Mouse (Mus musculus) c-Kit-positive CD71-positive TER-119-positive erythroid progenitor cells, embryonic 14.5 days (primary cell): ENCODE measurements around the gene Ndst2.
"Not testable (repeated sequence)": the region's sequence is repeated elsewhere in the genome, so short reads cannot be mapped to it uniquely, and the experiment has no call there.

Source experiments
- DNase-seq: peaks from one replicate; pipeline ENCODE4 v3.0.0-alpha.2; 2013; ENCODE audit warnings: low spot score

Gene Ndst2

DNA sequence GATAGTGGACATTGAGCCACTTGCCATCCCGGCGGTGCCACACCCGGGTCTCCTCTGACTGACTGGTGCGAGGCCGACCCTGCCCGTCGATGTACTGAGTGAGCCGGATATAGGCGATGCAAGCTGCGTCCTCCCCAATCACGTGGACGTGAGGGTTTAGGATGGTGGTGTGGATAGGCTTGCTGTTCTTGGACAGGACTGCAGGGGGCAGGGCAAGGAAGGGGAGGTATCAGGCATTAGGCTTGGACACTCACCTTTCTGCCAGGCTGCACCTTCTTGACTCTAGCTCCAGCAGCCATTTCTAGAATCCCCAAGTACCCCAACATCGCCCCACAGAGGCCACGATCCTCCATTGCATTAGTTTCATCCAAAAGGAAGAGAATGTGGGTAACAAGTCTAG is 2.9 kb upstream of the Ndst2 start:
- DNase-seq: peak; percentile 60

DNA sequence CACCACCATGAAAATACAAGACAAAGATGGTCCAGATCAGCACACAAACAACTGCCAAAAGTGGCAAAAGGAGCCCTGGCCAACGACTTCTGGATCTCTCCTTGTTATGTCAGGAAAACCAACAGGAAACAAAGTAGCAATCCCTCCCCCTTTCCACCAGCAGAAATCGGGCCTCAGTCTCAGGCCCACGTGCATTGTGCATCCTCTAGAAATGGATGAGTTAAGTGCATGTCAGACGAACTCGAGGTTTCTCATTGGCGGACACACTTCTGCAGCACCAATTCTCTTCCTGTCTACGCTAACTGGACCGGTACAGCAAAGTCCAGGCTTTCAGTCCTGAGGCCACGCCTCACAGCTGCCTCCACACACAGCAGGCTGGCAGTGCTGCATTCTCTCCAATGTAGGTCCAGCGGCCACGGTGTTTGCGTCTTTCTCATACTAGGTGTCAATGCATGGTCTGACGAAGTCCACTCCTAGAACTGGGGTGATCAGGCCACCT is 1.6 kb upstream of the Ndst2 start:
- no peak for DNase-seq

- DNase-seq: no peak
Measured at GRCm38 (mm10) chr14:20735052-20735451, 690 bp upstream of the Ndst2 start.

DNA sequence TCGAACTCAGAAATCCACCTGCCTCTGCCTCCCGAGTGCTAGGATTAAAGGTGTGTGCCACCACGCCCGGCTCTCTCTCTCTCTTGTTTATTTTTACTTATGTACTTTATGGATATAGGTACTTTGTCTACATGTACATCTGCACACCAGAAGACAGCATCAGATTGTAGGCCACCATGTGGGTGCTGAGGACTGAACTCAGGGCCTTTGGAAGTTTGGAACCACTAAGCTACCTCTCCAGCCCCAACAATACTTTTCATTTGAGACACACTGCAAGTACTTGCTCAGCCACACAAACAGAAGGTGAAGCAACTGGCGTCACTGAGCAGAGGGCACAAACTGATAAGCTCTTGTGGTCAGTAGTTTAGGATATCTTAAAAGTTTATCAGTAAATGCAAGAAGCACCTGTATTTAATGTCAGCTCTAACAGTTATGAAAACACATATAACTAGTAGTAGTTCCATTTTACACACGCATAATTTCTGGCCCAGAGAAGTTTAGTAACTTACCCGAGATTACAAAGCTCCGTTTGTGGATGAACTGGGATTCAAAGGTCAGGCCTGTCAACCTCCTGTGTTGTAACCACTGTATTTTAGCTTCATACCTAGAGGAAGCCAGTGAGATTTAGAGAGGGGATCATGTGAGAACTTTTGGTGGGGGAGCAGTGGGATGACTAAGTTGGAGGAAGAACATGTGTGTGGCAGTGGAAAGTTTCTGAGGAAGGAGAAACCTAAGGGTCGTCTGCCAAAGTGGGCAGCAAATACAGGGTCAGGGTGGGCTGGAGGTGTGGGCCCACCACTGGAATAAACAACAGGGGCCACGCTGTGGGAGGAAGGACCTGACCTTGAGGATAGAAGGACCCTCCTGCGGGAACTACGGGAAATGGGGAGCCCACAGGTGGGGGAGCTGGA is 1.1 kb downstream of the Ndst2 start:
- peak; percentile 70 for DNase-seq

DNA sequence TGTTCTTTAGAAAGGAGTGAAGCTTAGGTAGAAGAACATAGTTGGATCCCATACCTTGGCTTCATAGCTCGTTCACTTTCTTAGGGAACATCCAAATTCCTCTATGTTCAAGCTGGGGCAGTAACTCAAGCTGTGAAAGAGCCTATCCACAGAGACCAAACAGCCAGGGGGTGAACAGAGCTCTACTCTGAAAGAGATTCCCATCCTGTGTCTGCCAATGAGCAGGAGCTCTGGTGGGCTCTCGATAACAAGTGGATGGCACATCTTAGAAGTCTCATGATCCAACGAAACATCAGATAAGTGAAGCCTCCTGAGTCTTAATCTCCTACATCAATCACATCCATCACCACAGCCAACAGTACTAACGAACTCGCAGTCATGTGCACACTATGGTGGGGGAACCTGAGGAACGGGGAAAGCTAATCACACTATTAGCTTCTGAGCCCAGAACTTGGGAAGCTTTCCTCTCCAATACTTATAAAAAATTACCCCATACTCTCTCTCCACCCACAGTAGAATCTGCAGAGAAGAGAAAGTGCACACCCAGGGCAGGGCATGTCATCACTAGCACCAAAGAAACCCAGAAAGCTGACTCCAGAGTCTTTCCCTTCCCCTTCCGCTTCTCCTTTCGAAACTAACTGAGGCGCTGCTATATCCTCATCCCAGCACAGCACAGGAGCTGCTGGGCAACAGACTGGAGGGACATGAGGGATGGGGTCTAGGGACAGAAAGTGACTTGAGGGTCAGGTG is 3.3 kb downstream of the Ndst2 start:
- no peak for DNase-seq

DNA sequence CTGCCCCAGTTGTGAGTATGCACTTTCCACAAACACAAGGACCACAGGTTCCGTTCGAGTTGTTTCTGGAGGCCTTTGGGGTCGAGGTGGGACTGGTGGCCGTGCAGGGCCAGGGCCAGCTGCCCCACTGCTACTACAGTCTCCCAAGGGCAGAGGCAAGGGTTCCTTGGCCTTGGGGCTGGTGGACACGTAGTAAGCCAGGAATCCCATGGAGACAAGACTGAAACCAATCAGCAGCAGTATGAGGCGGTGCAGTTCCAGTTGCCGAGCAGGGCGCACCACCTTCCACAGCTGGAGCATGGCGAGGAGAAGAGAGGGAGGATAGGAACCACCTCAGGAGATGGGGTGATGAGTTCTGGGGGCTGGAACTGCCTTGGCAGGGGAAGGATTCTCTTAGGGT is 4.5 kb downstream of the Ndst2 start:
- no peak for DNase-seq

DNA sequence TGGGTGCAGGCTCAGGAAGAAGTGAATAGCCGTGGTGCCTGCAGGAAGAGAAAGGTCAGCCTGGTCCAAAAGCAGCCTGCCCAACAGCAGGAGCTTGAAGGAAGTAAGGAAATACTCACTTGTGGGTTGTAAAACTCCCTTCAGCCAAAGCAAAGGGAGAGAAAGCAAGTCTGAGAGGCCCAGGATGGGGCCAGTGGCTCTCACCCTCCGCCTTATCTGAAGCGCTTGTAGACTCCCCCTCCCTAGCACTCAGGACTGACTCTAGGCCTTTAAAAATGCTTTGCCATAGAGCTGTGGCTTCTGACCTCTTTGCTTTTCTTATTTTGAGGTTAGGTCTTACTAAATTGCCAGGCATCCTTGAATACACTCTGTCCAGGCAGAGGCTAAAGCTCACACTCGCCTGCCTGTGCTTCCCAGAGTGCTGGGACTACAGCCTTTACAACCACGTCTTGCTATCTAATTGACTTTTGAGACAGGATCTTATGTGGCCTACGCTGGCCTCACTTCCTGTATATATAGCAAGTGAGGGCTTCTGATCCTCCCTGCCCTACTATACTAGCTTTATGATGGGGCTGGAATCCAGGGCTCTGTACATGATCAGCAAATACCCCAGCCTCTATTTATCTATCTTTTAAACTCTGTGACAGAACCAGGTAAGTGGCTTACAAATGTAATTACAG is 8.6 kb downstream of the Ndst2 start:
- DNase-seq: peak; percentile 49

- DNase-seq: no peak
Measured at GRCm38 (mm10) chr14:20724043-20724442, 10.3 kb downstream of the Ndst2 start.

GRCm38 (mm10) chr14:20723006-20723405 is 11.4 kb downstream of the Ndst2 start:
- DNase-seq: no peak

DNA sequence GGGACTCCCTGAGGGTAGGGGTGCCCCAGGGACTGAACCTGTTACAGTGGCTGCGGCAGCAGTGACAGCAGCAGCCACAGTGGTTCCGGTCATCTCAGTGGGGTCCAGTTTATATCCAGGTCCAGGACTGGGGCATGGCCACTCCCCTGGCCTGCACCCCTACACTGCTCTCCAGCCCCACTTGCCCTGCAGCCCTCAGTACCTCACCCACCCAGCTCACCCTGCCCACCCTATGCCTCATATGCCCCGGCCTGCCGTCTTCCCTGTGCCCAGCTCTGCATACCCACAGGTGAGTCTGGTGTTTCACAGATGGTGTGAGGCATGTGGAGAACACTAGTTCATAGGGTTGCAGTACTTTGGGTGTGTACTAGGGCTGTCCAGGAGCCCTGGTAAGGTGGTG is 13.0 kb downstream of the Ndst2 start:
- no peak for DNase-seq

GRCm38 (mm10) chr14:20719767-20720166 is 14.6 kb downstream of the Ndst2 start:
- no peak for DNase-seq

- DNase-seq: no peak
Measured at GRCm38 (mm10) chr14:20718443-20718842, 15.9 kb downstream of the Ndst2 start.

GRCm38 (mm10) chr14:20713832-20714231 is 20.5 kb downstream of the Ndst2 start:
- no peak for DNase-seq

DNA sequence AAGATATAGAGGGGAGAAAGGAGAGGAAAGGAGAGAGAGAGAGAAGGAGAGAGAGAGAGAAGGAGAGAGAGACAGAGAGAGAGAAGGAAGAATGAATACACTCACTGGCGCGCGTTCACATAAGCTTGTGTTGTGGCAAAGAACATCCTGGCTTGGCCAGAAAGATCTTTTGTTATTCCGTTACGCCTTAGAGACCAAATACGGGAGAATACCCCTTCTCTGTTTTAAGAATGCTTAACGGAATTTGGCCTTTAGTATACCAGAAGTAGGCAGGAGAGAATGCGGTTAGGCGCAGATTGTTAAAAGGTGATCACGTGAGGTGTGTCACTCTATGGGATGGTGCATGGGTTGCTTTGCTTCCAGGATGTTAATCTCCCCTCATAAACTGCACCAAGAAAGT is 26.1 kb downstream of the Ndst2 start:
- no peak for DNase-seq

GRCm38 (mm10) chr14:20707201-20708190 is 26.9 kb downstream of the Ndst2 start, which contains the start of gene Zswim8:
TSS of gene Zswim8 (plus strand) at chr14:20707552.
- DNase-seq: peak; percentile 78

DNA sequence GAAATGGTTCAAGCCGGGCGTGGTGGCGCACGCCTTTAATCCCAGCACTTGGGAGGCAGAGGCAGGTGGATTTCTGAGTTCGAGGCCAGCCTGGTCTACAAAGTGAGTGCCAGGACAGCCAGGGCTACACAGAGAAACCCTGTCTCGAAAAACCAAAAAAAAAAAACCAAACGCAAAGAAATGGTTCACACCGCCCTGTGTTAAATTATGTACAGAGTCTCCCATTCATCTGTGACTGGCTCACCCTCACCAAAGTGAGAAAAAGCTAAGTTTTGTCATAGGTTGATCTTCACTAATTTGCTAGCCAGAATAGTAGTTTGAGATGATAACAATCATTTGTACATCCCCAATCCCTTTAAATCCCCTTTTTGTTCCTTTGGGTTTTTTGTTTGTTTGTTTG is 30.9 kb downstream of the Ndst2 start:
- not testable (repeated sequence) for DNase-seq

GRCm38 (mm10) chr14:20702741-20703381 is 31.5 kb downstream of the Ndst2 start, which contains the start of gene Chchd1:
TSS of gene Chchd1 (plus strand) at chr14:20703006.
- DNase-seq: peak; percentile 82

GRCm38 (mm10) chr14:20702096-20702740 is 32.1 kb downstream of the Ndst2 start:
- no peak for DNase-seq

GRCm38 (mm10) chr14:20701554-20701953 is 32.8 kb downstream of the Ndst2 start:
- DNase-seq: no peak

DNA sequence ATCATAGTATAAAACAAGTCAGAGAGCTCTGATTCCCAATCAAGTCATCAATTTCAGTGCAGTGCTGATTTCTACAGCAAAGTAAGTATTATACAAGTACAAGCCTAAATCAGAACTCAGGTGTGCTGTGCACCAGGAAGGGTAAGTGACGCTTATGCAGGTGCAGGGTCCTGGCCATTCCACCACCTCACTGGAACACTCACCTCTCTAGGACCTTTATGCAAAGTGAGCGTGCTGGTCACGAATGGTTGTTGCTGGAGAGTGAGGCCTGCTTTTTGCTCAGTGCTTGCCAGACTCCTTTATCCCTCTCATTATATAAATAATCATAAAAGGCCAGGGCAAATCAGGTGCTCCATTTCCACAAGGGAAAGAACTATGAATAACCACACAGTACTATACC is 34.0 kb downstream of the Ndst2 start:
- no peak for DNase-seq
